Comparison of ENCODE assay signal across 12 mouse cellular contexts in genomic region chr13:112985605-112986450, GRCm38 (mm10). TPM values are rescaled to one million over a fixed set of nuclear protein-coding genes. Genes with fewer than 3 reads are reported as not detected.
A peak's percentile ranks its signal among the peaks of the same experiment; 100 is the strongest.
DNase-seq lines count a peak whose midpoint lies in the region; ATAC-seq and TF ChIP-seq lines count a peak whose summit lies in the region.
"Had no signal": no experiment of that assay in that cellular context is flagged by ENCODE, and none has a peak within 500 bp of the region (broad histone marks: within the 10 kb centered on the region; RNA-seq: fewer than 3 reads in every experiment).

No protein-coding gene starts in this region.

- peak overlapping the region; percentile 98; the same call in 1 of the 2 replicates for H3K4me2 ChIP-seq in lung, embryonic 16.5 days (ENCODE audit: low read depth, low read length)
- H3K4me2 ChIP-seq in embryonic facial prominence, embryonic 11.5 days (ENCODE audit: low read depth, low read length) = no peak overlapping the region
- H3K4me2 ChIP-seq in hindbrain, postnatal 0 days (ENCODE audit: low read depth, low read length) = peak overlapping the region; percentile 69; the same call in 1 of the 2 replicates
- 0 out of 2 replicates have a peak overlapping the region, but pooled peaks have one; percentile 95 for H3K4me2 ChIP-seq in neural tube, embryonic 13.5 days
- H3K4me2 ChIP-seq: limb, embryonic 15.5 days had no signal

- H3K27me3 ChIP-seq in lung, embryonic 16.5 days (ENCODE audit: control insufficient read depth, insufficient read depth, low read depth, low read length) = peaks cover 40% of the 10 kb centered on the region
- H3K27me3 ChIP-seq in embryonic facial prominence, embryonic 11.5 days (ENCODE audit: control insufficient read depth, insufficient read depth, low read length) = peaks cover 50% of the 10 kb centered on the region
- H3K27me3 ChIP-seq in hindbrain, postnatal 0 days (ENCODE audit: insufficient read depth, low read length) = peaks cover 29% of the 10 kb centered on the region
- peaks cover 74% of the 10 kb centered on the region for H3K27me3 ChIP-seq in neural tube, embryonic 13.5 days

- no peaks in the 10 kb centered on the region for H3K9me3 ChIP-seq in lung, embryonic 16.5 days (ENCODE audit: control insufficient read depth, low read length)
- no peaks in the 10 kb centered on the region for H3K9me3 ChIP-seq in embryonic facial prominence, embryonic 11.5 days (replicated peaks; ENCODE audit: control insufficient read depth, low read length)
- no peaks in the 10 kb centered on the region for H3K9me3 ChIP-seq in hindbrain, postnatal 0 days (ENCODE audit: low read length)
- H3K9me3 ChIP-seq in neural tube, embryonic 13.5 days = no peaks in the 10 kb centered on the region
- H3K9me3 ChIP-seq: limb, embryonic 15.5 days had no signal

- no peak for ATAC-seq in lung, embryonic 16.5 days (ENCODE audit: low read depth)
- ATAC-seq in embryonic facial prominence, embryonic 11.5 days (replicated peaks; ENCODE audit: insufficient number of reproducible peaks, low FRiP score, low TSS enrichment, low read depth) = peak; percentile 50
- ATAC-seq in hindbrain, postnatal 0 days = no peak
- ATAC-seq in neural tube, embryonic 13.5 days (ENCODE audit: low read depth) = no peak
- ATAC-seq: Patski had no signal

- no peak overlapping the region for H3K27ac ChIP-seq in lung, embryonic 16.5 days (ENCODE audit: low read length)
- H3K27ac ChIP-seq in embryonic facial prominence, embryonic 11.5 days (replicated peaks; ENCODE audit: low read depth, low read length) = no peak overlapping the region
- no peak overlapping the region for H3K27ac ChIP-seq in hindbrain, postnatal 0 days
- H3K27ac ChIP-seq in neural tube, embryonic 13.5 days (replicated peaks) = no peak overlapping the region
- H3K27ac ChIP-seq: limb, embryonic 15.5 days had no signal

- no peak overlapping the region for H3K9ac ChIP-seq in lung, embryonic 16.5 days (ENCODE audit: low read length)
- no peak overlapping the region for H3K9ac ChIP-seq in embryonic facial prominence, embryonic 11.5 days (replicated peaks; ENCODE audit: low read length)
- H3K9ac ChIP-seq in hindbrain, postnatal 0 days (replicated peaks; ENCODE audit: low read length) = no peak overlapping the region
- no peak overlapping the region for H3K9ac ChIP-seq in neural tube, embryonic 13.5 days
- H3K9ac ChIP-seq: limb, embryonic 15.5 days had no signal

- H3K4me3 ChIP-seq in lung, embryonic 16.5 days (ENCODE audit: low read length) = 0 out of 2 replicates have a peak overlapping the region, but pooled peaks have one; percentile 0
- no peak overlapping the region for H3K4me3 ChIP-seq in embryonic facial prominence, embryonic 11.5 days (ENCODE audit: low read depth, low read length)
- no peak overlapping the region; the same call in 1 of the 2 replicates for H3K4me3 ChIP-seq in hindbrain, postnatal 0 days (ENCODE audit: low read length)
- no peak overlapping the region for H3K4me3 ChIP-seq in neural tube, embryonic 13.5 days
- H3K4me3 ChIP-seq: limb, embryonic 15.5 days had no signal

- no peaks in the 10 kb centered on the region for H3K36me3 ChIP-seq in lung, embryonic 16.5 days (ENCODE audit: control insufficient read depth, insufficient read depth, low read length)
- H3K36me3 ChIP-seq in embryonic facial prominence, embryonic 11.5 days (replicated peaks; ENCODE audit: control insufficient read depth, insufficient read depth, low read depth, low read length) = no peaks in the 10 kb centered on the region
- H3K36me3 ChIP-seq in hindbrain, postnatal 0 days (ENCODE audit: insufficient read depth, low read length) = no peaks in the 10 kb centered on the region
- H3K36me3 ChIP-seq in neural tube, embryonic 13.5 days = no peaks in the 10 kb centered on the region
- H3K36me3 ChIP-seq: limb, embryonic 15.5 days had no signal

- peaks cover 33% of the 10 kb centered on the region for H3K4me1 ChIP-seq in lung, embryonic 16.5 days (replicated peaks; ENCODE audit: control insufficient read depth, insufficient read depth, low read length)
- H3K4me1 ChIP-seq in embryonic facial prominence, embryonic 11.5 days (ENCODE audit: control insufficient read depth, insufficient read depth, low read length) = peaks cover 4% of the 10 kb centered on the region; the same call in 1 of the 2 replicates
- H3K4me1 ChIP-seq in hindbrain, postnatal 0 days (ENCODE audit: insufficient read depth, low read length) = no peaks in the 10 kb centered on the region
- peaks cover 42% of the 10 kb centered on the region for H3K4me1 ChIP-seq in neural tube, embryonic 13.5 days (replicated peaks)

- DNase-seq in lung, postnatal 14 days = no peak
- DNase-seq in embryonic facial prominence, embryonic 11.5 days (ENCODE audit: low spot score) = peak; percentile 56
- no peak for DNase-seq in hindbrain, postnatal 0 days (ENCODE audit: low spot score)
- DNase-seq in spleen, adult 18-20 months = no peak
- DNase-seq in layer of hippocampus, adult 18-20 months (ENCODE audit: low spot score in 2 of 2) = no peak
- DNase-seq in lung, postnatal 36 days = no peak
- DNase-seq: right cerebral cortex, postnatal 25 days had no signal

- 11% methylated on average over 18 of the region's 18 CpGs for WGBS in lung, embryonic 16.5 days
- WGBS in embryonic facial prominence, embryonic 11.5 days = 2% methylated on average over 18 of the region's 18 CpGs
- 8% methylated on average over 18 of the region's 18 CpGs for WGBS in hindbrain, postnatal 0 days
- WGBS in neural tube, embryonic 13.5 days = 3% methylated on average over 18 of the region's 18 CpGs

- TF ChIP-seq CTCF in hindbrain, postnatal 0 days (IDR thresholded peaks at IDR 0.05; ENCODE audit: low read depth) = no peak

RNA-seq across cellular contexts. Expression of gene Ccno, which starts 1.8 kb away (rescaled TPM):
- 15.3 and 16.7 TPM in 2 replicates for polyA plus RNA-seq in lung, embryonic 16.5 days (2015; fragmentation: Nextera tagmentation; extraction: Ambion mirVana)
- polyA plus RNA-seq in embryonic facial prominence, embryonic 11.5 days (2014; fragmentation: Nextera tagmentation; extraction: Ambion mirVana) = 0.17 and 0.66 TPM in 2 replicates
- 1.3 and 2.7 TPM in 2 replicates for total RNA-seq in hindbrain, postnatal 0 days (2014; rRNA removed)
- 1.7 and 1.9 TPM in 2 replicates for polyA plus RNA-seq in hindbrain, postnatal 0 days (2015; fragmentation: Nextera tagmentation; extraction: Ambion mirVana)
- polyA plus RNA-seq in neural tube, embryonic 13.5 days (2015; fragmentation: Nextera tagmentation; extraction: Ambion mirVana) = 0.25 TPM in 1 of 2 replicates, not detected in the other
- total RNA-seq in layer of hippocampus, adult 18-20 months (2021) = 1 to 10 TPM; 4.8 to 5.3 TPM
- total RNA-seq: gastrocnemius, adult 18-20 months had no signal

RNA-seq across cellular contexts. Expression of gene Mcidas, which starts 7.8 kb away (rescaled TPM):
- 9.3 and 9.9 TPM in 2 replicates for polyA plus RNA-seq in lung, embryonic 16.5 days (2015; fragmentation: Nextera tagmentation; extraction: Ambion mirVana)
- not detected in 2 replicates for polyA plus RNA-seq in embryonic facial prominence, embryonic 11.5 days (2014; fragmentation: Nextera tagmentation; extraction: Ambion mirVana)
- 0.73 and 2.4 TPM in 2 replicates for total RNA-seq in hindbrain, postnatal 0 days (2014; rRNA removed)
- 0.88 and 0.95 TPM in 2 replicates for polyA plus RNA-seq in hindbrain, postnatal 0 days (2015; fragmentation: Nextera tagmentation; extraction: Ambion mirVana)
- polyA plus RNA-seq in neural tube, embryonic 13.5 days (2015; fragmentation: Nextera tagmentation; extraction: Ambion mirVana) = 0.10 and 0.12 TPM in 2 replicates
- total RNA-seq in layer of hippocampus, adult 18-20 months (2021) = under 1 TPM; 0.36 to 0.52 TPM
- total RNA-seq: gastrocnemius, adult 18-20 months had no signal
- polyA plus RNA-seq: limb, embryonic 15.5 days had no signal

RNA-seq across cellular contexts. Expression of gene Cdc20b, which starts 49.1 kb away (rescaled TPM):
- polyA plus RNA-seq in lung, embryonic 16.5 days (2015; fragmentation: Nextera tagmentation; extraction: Ambion mirVana) = 4.6 and 5.4 TPM in 2 replicates
- polyA plus RNA-seq in embryonic facial prominence, embryonic 11.5 days (2014; fragmentation: Nextera tagmentation; extraction: Ambion mirVana) = 0.14 TPM in 1 of 2 replicates, not detected in the other
- 2.4 and 3.1 TPM in 2 replicates for total RNA-seq in hindbrain, postnatal 0 days (2014; rRNA removed)
- 0.34 and 0.60 TPM in 2 replicates for polyA plus RNA-seq in hindbrain, postnatal 0 days (2015; fragmentation: Nextera tagmentation; extraction: Ambion mirVana)
- polyA plus RNA-seq in neural tube, embryonic 13.5 days (2015; fragmentation: Nextera tagmentation; extraction: Ambion mirVana) = not detected in 2 replicates
- not detected for total RNA-seq in layer of hippocampus, adult 18-20 months (2021)
- total RNA-seq: gastrocnemius, adult 18-20 months had no signal
- polyA plus RNA-seq: limb, embryonic 15.5 days; Patski had no signal

RNA-seq across cellular contexts. Expression of gene Dhx29, which starts 58.6 kb away (rescaled TPM):
- 14.3 and 17.8 TPM in 2 replicates for polyA plus RNA-seq in lung, embryonic 16.5 days (2015; fragmentation: Nextera tagmentation; extraction: Ambion mirVana)
- 35.5 TPM in 2 replicates for polyA plus RNA-seq in embryonic facial prominence, embryonic 11.5 days (2014; fragmentation: Nextera tagmentation; extraction: Ambion mirVana)
- 15.2 and 15.7 TPM in 2 replicates for total RNA-seq in hindbrain, postnatal 0 days (2014; rRNA removed)
- 29.5 and 30.0 TPM in 2 replicates for polyA plus RNA-seq in hindbrain, postnatal 0 days (2015; fragmentation: Nextera tagmentation; extraction: Ambion mirVana)
- 32.5 and 34.7 TPM in 2 replicates for polyA plus RNA-seq in neural tube, embryonic 13.5 days (2015; fragmentation: Nextera tagmentation; extraction: Ambion mirVana)
- total RNA-seq in layer of hippocampus, adult 18-20 months (2021) = 10 to 100 TPM; 25.2 to 26.4 TPM

RNA-seq across cellular contexts. Expression of gene Mtrex, which starts 58.6 kb away (rescaled TPM):
- polyA plus RNA-seq in lung, embryonic 16.5 days (2015; fragmentation: Nextera tagmentation; extraction: Ambion mirVana) = 63.7 and 67.0 TPM in 2 replicates
- polyA plus RNA-seq in embryonic facial prominence, embryonic 11.5 days (2014; fragmentation: Nextera tagmentation; extraction: Ambion mirVana) = 106 and 121 TPM in 2 replicates
- total RNA-seq in hindbrain, postnatal 0 days (2014; rRNA removed) = 18.8 and 21.2 TPM in 2 replicates
- 38.8 and 41.8 TPM in 2 replicates for polyA plus RNA-seq in hindbrain, postnatal 0 days (2015; fragmentation: Nextera tagmentation; extraction: Ambion mirVana)
- polyA plus RNA-seq in neural tube, embryonic 13.5 days (2015; fragmentation: Nextera tagmentation; extraction: Ambion mirVana) = 67.8 and 73.3 TPM in 2 replicates
- 10 to 100 TPM; 45.4 to 47.2 TPM for total RNA-seq in layer of hippocampus, adult 18-20 months (2021)
